Mouse (Mus musculus) spleen, adult 2 months (tissue): ENCODE results near the gene Ndufa8.

Source experiments
- CTCF ChIP-seq: fragments of 200-500 bp; IDR thresholded peaks from 2 replicates; pipeline ENCODE4 v1.5.1; 2011; ENCODE audit warnings: mild to moderate bottlenecking, inconsistent platforms; ENCODE audit not compliant: insufficient read depth, insufficient read length, insufficient replicate concordance; ENCODE audit errors: extremely low read depth
- POLR2A ChIP-seq: fragments of 200-500 bp; IDR thresholded peaks from 2 replicates; pipeline ENCODE4 v1.6.1; 2011; ENCODE audit warnings: low read depth, low read length, inconsistent platforms

DNA sequence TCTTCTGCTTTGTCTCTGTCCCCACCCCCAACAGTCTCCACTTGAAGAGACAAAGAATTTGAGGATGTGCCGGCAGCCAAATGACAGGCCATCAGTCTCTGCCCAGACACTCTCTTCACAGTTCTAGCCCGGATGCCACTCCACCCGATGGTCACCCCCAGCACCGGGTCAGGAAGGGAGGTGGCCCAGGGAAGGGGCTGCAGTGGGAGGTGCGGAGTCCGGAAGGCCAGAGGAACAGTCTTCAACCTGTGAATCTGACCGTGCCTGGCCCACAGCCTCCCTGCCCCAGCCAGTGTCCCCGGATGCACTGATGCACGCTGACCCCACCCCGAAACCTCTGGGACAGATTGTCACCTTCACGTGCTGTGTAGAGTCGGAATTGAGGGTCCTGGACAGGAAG, 36.2 kb downstream of the Ndufa8 start:
- TF ChIP-seq CTCF (no peak), POLR2A (no peak)
